Mouse (Mus musculus) liver, embryonic 16.5 days (tissue): ENCODE measurements around the gene Trafd1. TPM values are rescaled to one million over a fixed set of nuclear protein-coding genes. Genes with fewer than 3 reads are reported as not detected.
A peak's percentile ranks its signal among the peaks of the same experiment; 100 is the strongest.
"Not testable (repeated sequence)": the region's sequence is repeated elsewhere in the genome, so short reads cannot be mapped to it uniquely, and the experiment has no call there.

Source experiments
- ATAC-seq: fragments of 200-750 bp; cut with Nextera tagmentation; 2 replicates; pipeline ENCODE4 v1.8.0; 2017; ENCODE audit warnings: low read depth, mild to moderate bottlenecking, moderate number of reproducible peaks, moderate library complexity
- H3K27ac ChIP-seq: fragments of 300-500 bp; sonication (generic); 2 replicates; pipeline ENCODE4 v1.5.1; 2014; ENCODE audit warnings: mild to moderate bottlenecking, low read length
- H3K27me3 ChIP-seq: fragments of 300-500 bp; sonication (generic); 2 replicates; pipeline ENCODE4 v1.6.1; 2014; ENCODE audit warnings: low read depth, low read length, mixed read lengths; ENCODE audit not compliant: control insufficient read depth, insufficient read depth
- H3K36me3 ChIP-seq: fragments of 300-500 bp; sonication (generic); 2 replicates; pipeline ENCODE4 v1.6.1; 2014; ENCODE audit warnings: mild to moderate bottlenecking; ENCODE audit not compliant: control insufficient read depth, insufficient read depth
- H3K4me1 ChIP-seq: fragments of 300-500 bp; sonication (generic); 2 replicates; pipeline ENCODE4 v1.6.1; 2014; ENCODE audit warnings: low read depth, low read length, mixed read lengths; ENCODE audit not compliant: control insufficient read depth
- H3K4me2 ChIP-seq: fragments of 300-500 bp; sonication (generic); 2 replicates; pipeline ENCODE4 v1.6.1; 2014; ENCODE audit warnings: low read depth, low read length, mixed read lengths
- H3K4me3 ChIP-seq: fragments of 300-500 bp; sonication (generic); 2 replicates; pipeline ENCODE4 v1.5.1; 2014; ENCODE audit warnings: low read depth, mild to moderate bottlenecking, low read length
- H3K9ac ChIP-seq: fragments of 300-500 bp; sonication (generic); 2 replicates; pipeline ENCODE4 v1.6.1; 2014; ENCODE audit warnings: low read depth, low read length
- H3K9me3 ChIP-seq: fragments of 300-500 bp; sonication (generic); replicated peaks from 2 replicates; pipeline ENCODE4 v1.6.1; 2016; ENCODE audit warnings: low read length; ENCODE audit not compliant: control insufficient read depth
- WGBS: fragments of 180-500 bp; shearing (Covaris S2); extraction: QIAGEN DNeasy Blood & Tissue Kit; methylation state at CpG from one replicate; pipeline ENCODE4 v1.1.7; 2014; ENCODE audit not compliant: insufficient replicate concordance; 5-methylcytosine and 5-hydroxymethylcytosine counted together
- polyA plus RNA-seq: library from polyadenylated mRNA; unstranded; fragments of >200 nt; fragmentation: Nextera tagmentation; extraction: Ambion mirVana; gene quantifications from 2 replicates; pipeline ENCODE4 v1.2.1, GENCODE M21; 2015

Gene Trafd1
- polyA plus RNA-seq, 1 experiment from 2014 or later, result 24.8 TPM

- WGBS, result 49% methylated on average over 7 of the region's 7 CpGs
- H3K36me3 ChIP-seq, result peaks cover 89% of the 10 kb centered on the region
- 0 out of 2 replicates have a peak, but pooled peaks have one; percentile 17 for ATAC-seq
Observed at GRCm38 (mm10) chr5:121340965-121341473, 44.4 kb downstream of the Trafd1 start.

GRCm38 (mm10) chr5:121339507-121340230 is 45.8 kb downstream of the Trafd1 start:
- H3K4me1 ChIP-seq, result no peaks in the 10 kb centered on the region
- ATAC-seq, result no peak
- no peak overlapping the region for H3K9ac ChIP-seq
- no peaks in the 10 kb centered on the region for H3K9me3 ChIP-seq
- H3K27me3 ChIP-seq, result no peaks in the 10 kb centered on the region
- no peak overlapping the region for H3K4me2 ChIP-seq
- H3K36me3 ChIP-seq, result peaks cover 89% of the 10 kb centered on the region
- H3K4me3 ChIP-seq, result no peak overlapping the region
- WGBS, result 87% methylated on average over 7 of the region's 7 CpGs
- H3K27ac ChIP-seq, result no peak overlapping the region

More at GRCm38 (mm10) chr5:121340965-121341473, 44.4 kb downstream of the Trafd1 start:
- Histone ChIP-seq H3K4me2 (no peak overlapping the region), H3K9me3 (no peaks in the 10 kb centered on the region), H3K4me3 (no peak overlapping the region), H3K9ac (no peak overlapping the region), H3K4me1 (no peaks in the 10 kb centered on the region), H3K27me3 (no peaks in the 10 kb centered on the region), H3K27ac (no peak overlapping the region)

- no peak overlapping the region for H3K27ac ChIP-seq
- 85% methylated on average over 6 of the region's 6 CpGs for WGBS
- H3K9me3 ChIP-seq, result no peaks in the 10 kb centered on the region
- H3K36me3 ChIP-seq, result peaks cover 89% of the 10 kb centered on the region
- H3K9ac ChIP-seq, result no peak overlapping the region
- ATAC-seq, result no peak
- no peak overlapping the region for H3K4me3 ChIP-seq
- no peak overlapping the region for H3K4me2 ChIP-seq
- no peaks in the 10 kb centered on the region for H3K4me1 ChIP-seq
- H3K27me3 ChIP-seq, result no peaks in the 10 kb centered on the region
Observed at GRCm38 (mm10) chr5:121336776-121337175, 48.7 kb downstream of the Trafd1 start.

GRCm38 (mm10) chr5:121336009-121336408 is 49.4 kb downstream of the Trafd1 start:
- no peak for ATAC-seq
- H3K27ac ChIP-seq, result no peak overlapping the region
- no peaks in the 10 kb centered on the region for H3K9me3 ChIP-seq
- peaks cover 94% of the 10 kb centered on the region for H3K36me3 ChIP-seq
- 88% methylated on average over 3 of the region's 3 CpGs for WGBS
- H3K4me3 ChIP-seq, result no peak overlapping the region
- no peaks in the 10 kb centered on the region for H3K27me3 ChIP-seq
- no peak overlapping the region for H3K9ac ChIP-seq
- H3K4me1 ChIP-seq, result no peaks in the 10 kb centered on the region
- no peak overlapping the region for H3K4me2 ChIP-seq

GRCm38 (mm10) chr5:121335426-121335825 is 50.0 kb downstream of the Trafd1 start:
- peaks cover 97% of the 10 kb centered on the region for H3K36me3 ChIP-seq
- WGBS, result 90% methylated on average over 4 of the region's 4 CpGs
- no peaks in the 10 kb centered on the region for H3K27me3 ChIP-seq

GRCm38 (mm10) chr5:121334454-121334853 is 51.0 kb downstream of the Trafd1 start:
- no peak for ATAC-seq
- H3K4me1 ChIP-seq, result no peaks in the 10 kb centered on the region
- H3K4me3 ChIP-seq, result no peak overlapping the region
- H3K27me3 ChIP-seq, result no peaks in the 10 kb centered on the region
- peaks cover 91% of the 10 kb centered on the region for H3K36me3 ChIP-seq
- 0 out of 2 replicates have a peak overlapping the region, but pooled peaks have one; percentile 44 for H3K27ac ChIP-seq
- H3K4me2 ChIP-seq, result no peak overlapping the region
- no peaks in the 10 kb centered on the region for H3K9me3 ChIP-seq
- 83% methylated on average over 5 of the region's 5 CpGs for WGBS
- H3K9ac ChIP-seq, result no peak overlapping the region

More at GRCm38 (mm10) chr5:121335426-121335825, 50.0 kb downstream of the Trafd1 start:
- Histone ChIP-seq H3K4me2 (no peak overlapping the region), H3K9ac (no peak overlapping the region), H3K27ac (no peak overlapping the region), H3K9me3 (no peaks in the 10 kb centered on the region), H3K4me1 (no peaks in the 10 kb centered on the region), H3K4me3 (no peak overlapping the region)
- no peak for ATAC-seq

- Histone ChIP-seq H3K4me2 (no peak overlapping the region), H3K9ac (no peak overlapping the region), H3K27me3 (no peaks in the 10 kb centered on the region), H3K36me3 (peaks cover 91% of the 10 kb centered on the region), H3K4me1 (no peaks in the 10 kb centered on the region), H3K27ac (0 out of 2 replicates have a peak overlapping the region, but pooled peaks have one; percentile 44), H3K4me3 (no peak overlapping the region), H3K9me3 (no peaks in the 10 kb centered on the region)
- peak; percentile 75 for ATAC-seq
- 90% methylated on average over 9 of the region's 9 CpGs for WGBS
Observed at GRCm38 (mm10) chr5:121333976-121334375, 51.5 kb downstream of the Trafd1 start.

GRCm38 (mm10) chr5:121331731-121332130 is 53.7 kb downstream of the Trafd1 start:
- Histone ChIP-seq H3K36me3 (peaks cover 84% of the 10 kb centered on the region), H3K4me3 (no peak overlapping the region), H3K4me1 (no peaks in the 10 kb centered on the region), H3K27ac (no peak overlapping the region), H3K9me3 (no peaks in the 10 kb centered on the region), H3K27me3 (no peaks in the 10 kb centered on the region), H3K4me2 (no peak overlapping the region), H3K9ac (no peak overlapping the region)
- 92% methylated on average over 10 of the region's 10 CpGs for WGBS
- no peak for ATAC-seq

GRCm38 (mm10) chr5:121330154-121330816 is 55.1 kb downstream of the Trafd1 start:
- not testable (repeated sequence) for H3K9me3 ChIP-seq, H3K27me3 ChIP-seq, H3K9ac ChIP-seq, H3K4me2 ChIP-seq, H3K4me1 ChIP-seq
- H3K36me3 ChIP-seq, result peaks cover 83% of the 10 kb centered on the region
- 49% methylated on average over 9 of the region's 19 CpGs for WGBS
- H3K27ac ChIP-seq, result peak overlapping the region; percentile 5; the same call in 1 of the 2 replicates
- peak; percentile 23; the same call in 1 of the 2 replicates for ATAC-seq
- peak overlapping the region; percentile 34 for H3K4me3 ChIP-seq
